Mouse (Mus musculus) hindbrain, embryonic 16.5 days (tissue): ENCODE results near the gene Zfp467. TPM values are rescaled to one million over a fixed set of nuclear protein-coding genes. Genes with fewer than 3 reads are reported as not detected.

Experiments
- ATAC-seq: fragments of 200-750 bp; cut with Nextera tagmentation; 2 replicates; pipeline ENCODE4 v1.8.0; 2017; ENCODE audit warnings: moderate TSS enrichment, moderate library complexity
- H3K27ac ChIP-seq: fragments of 300-500 bp; sonication (generic); 2 replicates; pipeline ENCODE4 v1.5.1; 2014; ENCODE audit warnings: low read depth, mild to moderate bottlenecking, control low read depth, low read length, moderate library complexity
- H3K27me3 ChIP-seq: fragments of 300-500 bp; sonication (generic); replicated peaks from 2 replicates; pipeline ENCODE4 v1.6.1; 2014; ENCODE audit warnings: low read length; ENCODE audit not compliant: control insufficient read depth, insufficient read depth
- H3K36me3 ChIP-seq: fragments of 300-500 bp; sonication (generic); 2 replicates; pipeline ENCODE4 v1.6.1; 2014; ENCODE audit warnings: mild to moderate bottlenecking, low read length, moderate library complexity, mixed read lengths; ENCODE audit not compliant: control insufficient read depth, insufficient read depth
- H3K4me1 ChIP-seq: fragments of 300-500 bp; sonication (generic); 2 replicates; pipeline ENCODE4 v1.6.1; 2014; ENCODE audit warnings: low read depth, low read length; ENCODE audit not compliant: control insufficient read depth, insufficient read depth
- H3K4me2 ChIP-seq: fragments of 300-500 bp; sonication (generic); 2 replicates; pipeline ENCODE4 v1.6.1; 2014; ENCODE audit warnings: mild to moderate bottlenecking, low read length, control low read depth, moderate library complexity
- H3K4me3 ChIP-seq: fragments of 300-500 bp; sonication (generic); 2 replicates; pipeline ENCODE4 v1.5.1; 2014; ENCODE audit warnings: mild to moderate bottlenecking, low read length, control low read depth, moderate library complexity
- H3K9ac ChIP-seq: fragments of 300-500 bp; sonication (generic); 2 replicates; pipeline ENCODE4 v1.6.1; 2014; ENCODE audit warnings: low read depth, mild to moderate bottlenecking, control low read depth, low read length, moderate library complexity
- H3K9me3 ChIP-seq: fragments of 300-500 bp; sonication (generic); 2 replicates; pipeline ENCODE4 v1.6.1; 2014; ENCODE audit warnings: mild to moderate bottlenecking, low read length, moderate library complexity; ENCODE audit not compliant: control insufficient read depth
- WGBS: fragments of 180-500 bp; shearing (Covaris S2); extraction: QIAGEN DNeasy Blood & Tissue Kit; methylation state at CpG from one replicate; pipeline ENCODE4 v1.1.7; 2014; 5-methylcytosine and 5-hydroxymethylcytosine counted together
- microRNA-seq: library from miRNA; unstranded; fragments of <30 nt; microRNA quantifications from one replicate; pipeline ENCODE4, GENCODE M21; 2017
- polyA plus RNA-seq: library from polyadenylated mRNA; unstranded; fragments of >200 nt; fragmentation: Nextera tagmentation; extraction: Ambion mirVana; gene quantifications from 2 replicates; pipeline ENCODE4 v1.2.1, GENCODE M21; 2015

Zfp467 gene
- polyA plus RNA-seq, 1 experiment from 2014 or later, result 26.3 TPM

GRCm38 (mm10) chr6:48399906-48400305 is 45.7 kb downstream of the Zfp467 start:
- Histone ChIP-seq H3K9ac (no peak overlapping the region), H3K27ac (no peak overlapping the region), H3K36me3 (peaks cover 6% of the 10 kb centered on the region; the same call in 1 of the 2 replicates), H3K27me3 (no peaks in the 10 kb centered on the region), H3K9me3 (no peaks in the 10 kb centered on the region), H3K4me2 (no peak overlapping the region), H3K4me3 (no peak overlapping the region), H3K4me1 (peaks cover 17% of the 10 kb centered on the region)
- WGBS, result 93% methylated on average over 5 of the region's 5 CpGs
- no peak for ATAC-seq

DNA sequence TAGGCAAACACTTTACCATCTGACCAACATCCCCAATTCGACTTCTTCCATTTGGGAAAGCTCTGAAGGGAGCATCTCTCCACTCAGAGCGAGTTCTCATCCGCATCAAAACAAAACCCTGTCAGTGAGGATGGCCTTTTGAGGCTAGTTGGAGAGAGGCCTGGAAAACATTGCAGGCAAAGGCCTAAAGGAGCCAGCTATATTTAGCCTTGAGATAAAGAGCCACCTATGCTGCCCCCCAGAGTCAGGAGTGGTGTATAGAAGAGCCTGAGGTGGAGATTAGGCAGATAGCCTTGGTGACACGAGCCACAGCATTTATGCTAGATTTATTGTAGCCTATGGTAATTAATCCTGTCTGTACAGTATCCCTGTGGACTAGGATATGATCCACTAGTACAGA is 48.3 kb downstream of the Zfp467 start:
- 59% methylated on average over 4 of the region's 4 CpGs for WGBS
- Histone ChIP-seq H3K27ac (no peak overlapping the region), H3K4me2 (peak overlapping the region; percentile 68), H3K4me3 (no peak overlapping the region), H3K36me3 (no peaks in the 10 kb centered on the region), H3K9ac (no peak overlapping the region), H3K4me1 (peaks cover 17% of the 10 kb centered on the region), H3K27me3 (no peaks in the 10 kb centered on the region), H3K9me3 (no peaks in the 10 kb centered on the region)
- no peak for ATAC-seq

DNA sequence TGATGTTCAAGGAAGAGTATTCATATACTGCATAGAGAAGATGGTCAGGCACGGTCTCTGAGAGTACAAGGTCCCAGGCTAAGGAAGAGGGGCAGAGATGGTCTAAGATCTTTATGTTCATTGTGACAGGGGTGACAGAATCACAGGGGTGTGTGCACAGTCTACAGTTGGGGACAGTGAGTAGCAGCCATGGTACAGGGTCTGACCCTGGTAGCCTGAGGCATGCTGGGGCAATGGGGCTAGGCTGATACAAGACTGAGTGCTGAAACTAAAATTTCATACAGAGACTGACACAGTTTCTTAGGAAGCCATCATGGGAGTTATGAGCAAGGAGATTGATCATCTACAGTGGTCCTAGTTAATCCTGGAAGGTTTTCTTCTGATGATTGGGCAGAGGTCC is 48.9 kb downstream of the Zfp467 start:
- Histone ChIP-seq H3K4me3 (peak overlapping the region; percentile 65), H3K4me2 (peak overlapping the region; percentile 68), H3K9me3 (no peaks in the 10 kb centered on the region), H3K4me1 (peaks cover 17% of the 10 kb centered on the region), H3K27me3 (no peaks in the 10 kb centered on the region), H3K36me3 (no peaks in the 10 kb centered on the region), H3K9ac (peak overlapping the region; percentile 80; the same call in 1 of the 2 replicates), H3K27ac (no peak overlapping the region)
- WGBS, result 96% methylated on average over 1 of the region's 1 CpGs
- no peak for ATAC-seq

DNA sequence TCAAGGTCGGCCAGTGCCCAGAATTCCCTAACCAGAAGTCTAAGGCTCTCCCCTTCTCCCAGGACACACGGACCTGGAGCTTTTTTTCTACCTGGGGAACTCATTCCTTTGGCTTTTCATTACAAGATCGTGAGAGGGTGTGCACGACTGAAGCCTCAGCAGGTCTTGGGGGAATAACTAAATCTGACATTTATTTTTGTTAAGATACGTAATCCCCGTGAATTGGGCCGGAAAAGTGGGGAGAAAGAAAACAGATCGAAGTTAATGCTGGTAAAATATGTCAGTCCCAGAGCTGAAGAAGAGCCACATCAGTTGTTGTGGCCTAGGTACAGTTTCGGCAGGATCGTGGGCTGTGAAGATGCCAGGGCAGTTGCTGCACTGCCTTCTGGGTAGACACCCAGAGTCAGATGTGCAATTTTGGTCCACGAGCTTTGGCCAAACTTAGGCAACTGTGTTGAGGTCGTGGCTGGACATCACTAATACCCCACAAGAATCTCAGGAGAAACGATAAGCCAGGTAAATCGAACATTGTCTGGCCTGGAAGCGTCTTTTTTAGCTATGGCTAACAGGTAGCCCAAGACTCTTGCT is 49.5 kb downstream of the Zfp467 start:
- Histone ChIP-seq H3K27ac (peak overlapping the region; percentile 82), H3K4me2 (peak overlapping the region; percentile 68), H3K4me3 (peak overlapping the region; percentile 65), H3K36me3 (no peaks in the 10 kb centered on the region), H3K27me3 (no peaks in the 10 kb centered on the region), H3K9ac (peak overlapping the region; percentile 80), H3K9me3 (no peaks in the 10 kb centered on the region), H3K4me1 (peaks cover 17% of the 10 kb centered on the region)
- no peak for ATAC-seq
- WGBS, result 33% methylated on average over 15 of the region's 15 CpGs

DNA sequence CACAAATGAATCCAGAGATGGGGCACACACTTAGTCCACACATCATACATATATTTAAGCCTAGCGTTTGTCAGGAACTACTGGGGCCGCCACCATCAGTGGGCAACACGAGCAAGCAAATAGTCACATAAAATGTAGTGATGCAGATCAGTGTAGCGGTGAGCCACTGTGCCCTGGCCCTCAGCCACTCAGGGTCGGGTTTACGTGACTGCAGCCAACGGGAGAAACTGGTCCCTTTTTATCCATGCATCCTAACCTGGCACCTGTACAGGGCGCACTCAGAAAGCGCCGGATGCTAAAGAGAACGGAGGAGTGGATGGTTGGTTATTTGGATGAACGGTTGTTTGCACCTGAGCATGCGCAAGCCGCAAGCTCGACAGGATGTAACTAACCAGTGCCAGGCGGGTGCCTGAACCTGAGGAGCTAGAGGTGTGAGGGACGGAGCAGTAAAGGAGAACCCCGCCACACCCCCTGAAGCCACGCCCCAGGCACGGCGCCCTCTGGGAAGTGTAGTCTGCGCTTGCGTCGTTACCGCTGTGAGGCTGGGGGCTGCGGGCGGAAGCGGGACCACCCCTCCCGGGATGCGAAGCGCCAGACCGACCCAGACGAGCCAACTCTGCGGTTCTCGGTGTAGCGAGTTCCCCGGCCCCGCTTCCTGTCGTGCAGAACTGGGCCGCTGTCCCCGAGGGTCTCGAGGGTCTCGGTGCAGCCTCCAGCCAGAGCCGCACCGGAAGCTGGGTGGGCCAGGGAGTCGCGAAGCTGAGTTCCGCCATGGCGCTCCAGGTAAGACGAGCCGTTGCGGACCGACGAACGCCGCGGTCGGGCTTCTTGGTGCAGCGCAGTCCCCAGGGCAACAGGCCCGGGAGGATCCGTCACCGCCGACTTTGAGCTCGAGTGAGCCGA is 50.3 kb downstream of the Zfp467 start, which contains the start of gene Krba1:
Gene Krba1 (plus strand): TSS at position 482 of the 903 bp plus-strand sequence.
- no peaks in the 10 kb centered on the region for H3K27me3 ChIP-seq
- 2% methylated on average over 59 of the region's 65 CpGs for WGBS
- peak within 1 kb of the TSS; percentile 65 for H3K4me3 ChIP-seq
- no peaks in the 10 kb centered on the region for H3K36me3 ChIP-seq
- ATAC-seq, result peak; percentile 99
- no peaks in the 10 kb centered on the region for H3K9me3 ChIP-seq
- H3K4me2 ChIP-seq, result peak within 1 kb of the TSS; percentile 68
- peak within 1 kb of the TSS; percentile 80 for H3K9ac ChIP-seq
- peak within 1 kb of the TSS; percentile 82 for H3K27ac ChIP-seq
- peaks cover 17% of the 10 kb centered on the region for H3K4me1 ChIP-seq

DNA sequence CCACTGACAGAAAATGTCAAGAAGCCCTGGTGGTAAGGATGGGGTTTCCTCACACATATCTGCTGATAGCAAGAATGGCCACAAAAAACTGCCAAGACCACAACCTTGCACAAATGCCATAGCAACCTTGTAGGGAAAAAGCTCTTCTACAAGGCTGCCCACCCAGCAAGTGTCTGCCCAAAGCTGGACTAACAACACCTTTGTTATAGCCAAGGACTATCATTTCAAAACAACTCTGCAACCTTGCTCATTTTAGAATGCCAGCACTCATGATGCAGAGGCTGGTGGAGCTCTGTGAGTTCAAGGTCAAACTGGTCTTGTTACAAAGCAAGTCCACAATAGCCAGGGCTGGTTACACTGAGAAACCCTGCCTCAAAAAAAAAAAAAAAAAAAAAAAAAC is 51.8 kb downstream of the Zfp467 start:
- H3K27ac ChIP-seq, result no peak overlapping the region
- H3K27me3 ChIP-seq, result no peaks in the 10 kb centered on the region
- ATAC-seq, result no peak
- no peaks in the 10 kb centered on the region for H3K9me3 ChIP-seq
- no peak overlapping the region for H3K9ac ChIP-seq
- H3K4me3 ChIP-seq, result no peak overlapping the region
- H3K4me2 ChIP-seq, result no peak overlapping the region
- H3K36me3 ChIP-seq, result no peaks in the 10 kb centered on the region
- peaks cover 17% of the 10 kb centered on the region for H3K4me1 ChIP-seq

DNA sequence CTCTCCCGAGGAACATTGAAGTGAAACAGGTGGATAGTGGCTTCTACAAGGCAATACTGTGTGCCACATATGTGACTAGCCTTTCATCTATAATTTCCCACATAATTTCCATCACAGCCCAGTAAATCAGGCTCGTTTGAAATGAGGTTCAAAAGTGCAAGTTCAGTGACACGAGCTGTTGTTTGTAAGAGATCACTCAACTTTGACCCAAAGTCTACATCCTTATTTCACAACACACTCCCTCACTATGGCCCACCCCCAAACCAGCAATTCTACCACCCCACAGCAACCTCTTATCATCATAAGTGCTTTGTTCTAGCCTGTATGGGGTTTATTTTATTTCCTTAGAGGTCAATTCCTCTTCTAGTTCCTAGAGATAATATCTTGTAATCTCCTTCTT is 57.4 kb downstream of the Zfp467 start:
- no peaks in the 10 kb centered on the region for H3K36me3 ChIP-seq
- peaks cover 5% of the 10 kb centered on the region; the same call in 1 of the 2 replicates for H3K9me3 ChIP-seq
- 74% methylated on average over 3 of the region's 3 CpGs for WGBS
- H3K27ac ChIP-seq, result no peak overlapping the region
- H3K4me1 ChIP-seq, result no peaks in the 10 kb centered on the region
- H3K4me3 ChIP-seq, result no peak overlapping the region
- no peak overlapping the region for H3K9ac ChIP-seq
- no peak overlapping the region for H3K4me2 ChIP-seq
- H3K27me3 ChIP-seq, result no peaks in the 10 kb centered on the region
- ATAC-seq, result no peak

Small RNA genes within 50 kb of the gene (microRNA-seq; reads per million reads assigned to microRNA genes)
- not detected for gene Gm24325

Other genes starting within 250 kb of the Zfp467 start
- 26.2 and 27.6 TPM in 2 replicates for gene Krba1, start 50.2 kb downstream of the Zfp467 start, polyA plus RNA-seq
- 0.22 and 0.29 TPM in 2 replicates for gene Sspo, start 2.4 kb upstream of the Zfp467 start, polyA plus RNA-seq
- gene Atp6v0e2, start 91.8 kb upstream of the Zfp467 start, polyA plus RNA-seq, result 358 and 389 TPM in 2 replicates
- gene Lrrc61, start 109.0 kb upstream of the Zfp467 start, polyA plus RNA-seq, result 20.7 and 29.5 TPM in 2 replicates
- gene Rarres2, start 127.0 kb upstream of the Zfp467 start, polyA plus RNA-seq, result 7.8 and 8.2 TPM in 2 replicates
- gene Gm45021, start 143.8 kb upstream of the Zfp467 start, polyA plus RNA-seq, result not detected in 2 replicates
- gene Repin1, start 148.1 kb upstream of the Zfp467 start, polyA plus RNA-seq, result 41.9 and 45.6 TPM in 2 replicates
- 0.87 TPM in 1 of 2 replicates, not detected in the other for gene Gm44965, start 148.1 kb upstream of the Zfp467 start, polyA plus RNA-seq
- gene Zfp775, start 156.2 kb upstream of the Zfp467 start, polyA plus RNA-seq, result 11.4 and 13.8 TPM in 2 replicates
- gene AI854703, start 180.9 kb upstream of the Zfp467 start, polyA plus RNA-seq, result 31.7 and 34.3 TPM in 2 replicates
- 0.59 and 0.71 TPM in 2 replicates for gene Gimap8, start 201.4 kb upstream of the Zfp467 start, polyA plus RNA-seq
- 1.8 and 2.3 TPM in 2 replicates for gene Gimap9, start 230.3 kb upstream of the Zfp467 start, polyA plus RNA-seq
- gene Gimap4, start 238.7 kb upstream of the Zfp467 start, polyA plus RNA-seq, result 1.3 and 2.3 TPM in 2 replicates